Mouse (Mus musculus) cerebellum, adult 8-10 months (tissue): ENCODE measurements at regions not wholly inside any gene's neighbourhood (a gene's known extent, or its start where the extent isn't known, plus 50 kb on each side); places are given as distances from the start of the nearest gene placed in this dataset.

Source experiments
- DNase-seq: peaks from one replicate; pipeline ENCODE4 v3.0.0; 2022

DNA sequence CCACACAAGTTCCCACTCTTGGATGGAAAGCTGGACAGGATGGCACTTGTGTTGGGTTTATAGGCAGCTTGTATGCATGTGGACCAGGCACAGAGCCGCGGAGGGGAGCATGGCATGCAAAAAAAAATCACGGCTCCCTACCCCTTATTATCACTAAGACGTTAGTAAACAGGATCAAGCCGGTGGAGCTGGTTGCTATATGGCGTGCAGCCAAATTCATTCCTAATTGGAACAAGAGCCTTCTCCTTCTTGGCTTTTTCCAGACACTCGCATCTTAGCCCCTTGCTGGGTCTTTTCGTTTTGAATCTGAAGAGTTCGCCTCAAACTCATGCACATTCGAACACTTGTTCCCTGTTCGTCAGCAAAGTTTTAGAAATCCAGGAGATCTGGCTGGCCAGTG, 211.0 kb downstream of the Rplp1 start:
- no peak for DNase-seq

DNA sequence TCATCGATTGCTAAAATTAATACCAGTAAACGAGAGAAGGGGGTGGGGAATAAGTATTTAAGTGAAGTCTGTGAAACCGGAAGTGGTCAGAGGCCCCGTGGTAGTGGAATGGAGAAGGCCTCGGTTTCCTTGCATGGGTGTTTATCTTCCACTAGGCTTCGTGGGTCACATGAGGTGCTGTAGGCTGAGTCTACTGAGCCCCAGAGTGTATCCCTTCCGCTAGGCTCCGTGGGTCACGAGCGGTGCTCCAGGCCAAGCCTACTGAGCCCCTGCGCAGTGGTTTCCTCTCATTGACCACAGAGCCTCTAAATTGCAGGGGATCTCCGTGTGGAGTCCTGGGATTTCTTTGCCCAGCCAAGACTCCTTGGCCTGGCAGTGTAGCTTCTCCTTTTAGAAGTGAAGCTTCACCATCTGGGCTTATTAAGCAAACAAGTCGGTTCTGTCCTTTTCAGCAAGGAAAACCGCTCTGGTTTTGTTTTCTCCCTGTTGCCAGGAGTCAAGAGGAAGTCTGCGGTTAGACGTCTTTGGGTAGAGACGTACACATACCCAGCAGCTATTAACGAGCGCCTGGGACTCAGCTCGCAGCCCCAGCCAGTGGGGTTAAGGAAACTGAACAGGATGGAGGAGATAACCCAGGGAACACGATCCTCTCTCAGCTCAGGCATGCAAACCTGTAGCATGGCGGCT, 211.9 kb downstream of the Rplp1 start:
- DNase-seq = no peak

DNA sequence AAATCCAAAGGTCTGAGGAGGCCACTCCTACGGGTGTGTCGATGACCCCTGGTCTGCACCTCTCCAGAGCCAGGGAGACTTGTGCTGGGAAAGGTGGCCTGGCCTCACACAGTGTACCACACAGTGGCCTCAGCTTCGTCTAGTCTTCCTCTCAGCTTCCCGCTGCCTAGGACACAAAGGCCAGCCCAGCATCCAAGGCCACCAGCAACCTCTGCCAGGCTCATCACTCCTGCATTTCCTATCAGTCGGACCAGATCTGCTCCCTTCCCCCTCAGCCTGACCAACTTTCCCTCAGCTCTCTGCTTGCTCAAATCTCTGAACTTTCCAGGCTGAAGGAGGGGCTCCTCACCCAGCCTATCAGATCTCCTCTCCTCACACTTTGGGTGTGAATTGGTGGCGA, 213.8 kb downstream of the Rplp1 start:
- DNase-seq = no peak

DNA sequence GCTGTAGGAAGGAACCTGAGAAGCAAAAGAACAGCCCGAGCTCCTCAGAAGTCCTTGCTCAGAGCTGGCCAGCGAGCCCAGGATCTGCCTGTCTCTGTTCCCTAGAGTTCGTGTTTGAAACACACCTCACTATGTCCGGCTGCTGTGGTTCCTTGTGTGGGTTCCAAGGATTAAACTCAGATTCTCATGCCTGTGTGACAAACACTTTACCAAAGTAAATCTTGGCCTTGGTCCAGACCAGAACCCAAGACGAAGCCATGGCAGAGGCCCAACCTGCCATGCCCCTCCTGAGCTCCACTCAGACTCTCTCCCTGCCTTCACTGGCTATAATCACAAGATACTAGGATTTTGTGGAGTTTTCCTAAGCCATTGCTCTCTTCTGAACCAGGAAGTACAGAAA, 214.7 kb downstream of the Rplp1 start:
- DNase-seq = no peak

DNA sequence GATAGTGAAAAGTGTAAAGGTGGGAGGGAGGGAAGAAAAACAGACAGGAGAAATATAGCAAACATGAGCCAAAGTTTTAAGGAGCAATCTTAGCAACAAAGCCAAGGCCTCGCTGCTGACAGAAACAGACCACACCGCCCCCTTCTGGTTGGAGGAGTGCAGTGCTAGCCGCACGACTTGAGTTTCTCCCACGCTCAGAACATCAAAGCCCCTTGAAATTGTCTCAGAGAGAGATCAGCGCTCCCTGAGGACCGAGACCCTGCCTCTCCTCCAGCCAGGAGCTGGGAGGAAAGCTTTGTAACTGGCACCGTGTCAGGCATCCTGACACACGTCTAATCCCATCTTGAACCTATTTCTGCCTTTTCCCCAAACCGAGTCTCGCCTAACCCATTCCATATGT, 216.4 kb downstream of the Rplp1 start:
- DNase-seq = peak; percentile 51

DNA sequence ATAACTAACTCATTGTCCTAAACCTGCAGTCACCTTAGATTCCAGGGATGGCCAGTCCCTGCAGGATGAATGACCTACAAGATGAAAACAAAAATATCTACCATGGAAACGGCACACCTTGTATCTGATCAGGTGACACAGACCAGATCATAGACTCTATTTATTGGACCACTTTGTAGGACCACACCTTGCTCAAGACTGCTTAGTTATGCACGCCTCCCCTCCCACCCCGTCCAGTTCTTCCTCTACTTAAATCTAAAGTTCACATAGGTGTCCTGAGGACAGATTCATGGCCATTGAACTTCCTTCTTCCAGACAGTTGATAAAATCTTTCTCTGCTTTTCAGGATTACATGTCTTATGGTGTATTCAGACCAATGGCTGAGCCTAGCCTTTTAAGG, 217.5 kb downstream of the Rplp1 start:
- DNase-seq = no peak

DNA sequence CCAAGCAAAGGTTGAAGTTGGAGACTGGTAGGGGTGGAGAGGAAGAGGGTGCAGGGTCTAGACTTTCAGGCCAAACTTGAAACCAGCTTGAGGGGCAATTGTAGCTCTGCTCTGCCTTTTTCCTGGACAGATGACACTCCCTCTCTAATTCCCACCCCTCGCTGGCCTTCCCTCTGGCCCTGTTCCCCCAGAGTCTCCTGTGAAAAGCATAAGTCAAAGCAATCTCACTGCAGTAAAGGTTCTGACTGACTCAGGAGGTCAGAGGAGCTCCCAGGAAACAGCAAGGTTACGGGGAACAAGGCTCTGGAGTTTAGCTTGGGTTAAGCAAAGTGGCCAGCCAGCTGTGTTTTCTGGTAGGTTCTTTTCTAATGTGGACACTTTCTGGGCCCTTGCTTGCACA, 218.5 kb downstream of the Rplp1 start:
- DNase-seq = no peak

DNA sequence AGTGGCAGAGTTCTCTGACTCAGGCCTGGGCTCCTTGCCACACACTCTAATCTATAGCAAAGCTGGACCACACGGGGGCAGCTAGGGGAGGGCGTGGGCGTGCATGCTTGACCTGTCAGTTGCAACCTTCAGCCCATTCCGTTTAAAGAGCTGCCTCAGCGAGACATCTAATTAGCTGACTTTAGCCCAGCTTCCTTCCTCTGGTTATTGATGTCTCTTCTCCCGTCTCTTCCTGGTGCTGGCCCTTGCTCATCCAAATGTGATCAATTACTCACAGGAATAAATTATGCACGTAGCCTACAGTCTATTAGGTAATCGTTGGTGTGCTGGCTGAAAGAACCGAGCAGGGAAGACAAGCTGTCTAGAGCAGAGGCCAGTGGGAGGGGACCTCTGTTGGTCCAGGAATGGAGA, 219.0 kb downstream of the Rplp1 start:
- no peak for DNase-seq

DNA sequence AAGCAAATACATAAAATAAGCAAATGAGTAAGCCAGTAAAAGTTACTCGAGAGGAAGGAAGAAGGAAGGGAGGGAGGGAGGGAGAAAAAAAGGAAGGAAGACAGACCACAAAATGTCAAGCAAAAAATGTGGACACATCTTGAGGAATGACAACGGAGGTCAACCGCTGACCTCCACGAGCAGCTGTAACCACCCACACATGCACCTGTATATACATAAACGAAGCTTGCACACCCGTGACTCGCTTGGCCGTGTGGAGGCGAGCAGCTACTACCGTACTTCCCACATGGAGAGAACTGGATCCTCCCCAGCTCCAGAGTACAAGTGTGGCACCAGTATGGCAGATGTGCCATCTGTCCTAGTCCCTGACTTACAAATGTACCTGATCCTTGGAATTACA, 220.1 kb downstream of the Rplp1 start:
- DNase-seq = no peak

DNA sequence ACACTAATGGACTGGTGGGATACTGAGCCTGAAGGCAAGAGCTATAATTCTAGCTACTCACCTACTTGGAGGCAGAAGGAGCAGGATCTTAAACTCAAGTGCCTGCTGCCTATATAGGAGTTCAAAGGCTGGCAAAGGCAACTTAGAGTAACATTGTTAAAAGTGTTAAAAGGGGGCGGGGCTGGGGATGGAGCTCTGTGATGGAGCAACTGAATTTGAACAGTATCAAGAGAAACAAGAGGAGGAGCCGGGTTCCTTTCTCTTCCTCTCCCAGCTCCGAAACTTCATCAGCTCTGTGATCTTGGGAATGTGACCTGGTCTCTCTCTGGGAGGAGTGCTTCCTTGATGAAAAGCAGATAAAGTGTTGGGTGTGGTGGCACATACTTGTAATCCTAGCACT, 223.6 kb downstream of the Rplp1 start:
- no peak for DNase-seq

DNA sequence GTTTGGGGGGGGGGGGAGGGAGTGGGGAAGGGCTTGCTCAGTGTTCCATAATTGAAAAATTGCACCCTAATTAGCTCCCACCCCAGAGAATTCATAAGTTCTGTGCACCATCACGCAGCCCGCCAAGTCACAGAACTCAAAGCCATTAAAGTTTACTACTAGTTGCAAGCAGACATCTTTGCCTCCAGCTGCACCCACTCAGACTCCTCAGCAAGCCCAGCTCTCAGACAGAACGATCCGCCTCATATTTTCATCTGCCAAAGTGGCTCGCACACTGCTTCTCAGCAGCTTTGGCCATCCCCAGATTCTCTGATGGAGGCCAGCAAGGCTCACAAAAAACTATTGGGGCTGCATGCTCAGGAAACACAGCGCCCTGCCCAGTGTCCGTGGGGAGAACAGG, 224.4 kb downstream of the Rplp1 start:
- no peak for DNase-seq

DNA sequence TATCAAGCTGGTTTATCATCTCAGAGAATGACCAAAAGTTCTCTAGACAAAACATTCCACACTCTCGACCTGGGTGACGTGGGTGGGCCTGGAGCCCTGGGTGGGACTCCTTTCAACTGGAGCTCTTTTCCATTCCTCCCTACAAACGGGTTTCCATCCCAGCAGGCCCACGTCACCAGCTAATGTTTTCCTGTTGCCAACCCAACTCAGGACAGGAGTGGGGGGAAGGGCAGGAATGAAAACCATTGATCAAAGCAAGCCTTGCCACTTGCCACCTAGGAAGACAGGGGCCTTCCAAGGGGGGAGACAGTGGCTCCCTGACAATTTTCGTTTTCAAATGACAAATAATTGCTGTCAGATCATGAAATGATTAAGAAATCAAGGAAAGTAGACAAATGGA, 224.8 kb downstream of the Rplp1 start:
- DNase-seq = no peak

DNA sequence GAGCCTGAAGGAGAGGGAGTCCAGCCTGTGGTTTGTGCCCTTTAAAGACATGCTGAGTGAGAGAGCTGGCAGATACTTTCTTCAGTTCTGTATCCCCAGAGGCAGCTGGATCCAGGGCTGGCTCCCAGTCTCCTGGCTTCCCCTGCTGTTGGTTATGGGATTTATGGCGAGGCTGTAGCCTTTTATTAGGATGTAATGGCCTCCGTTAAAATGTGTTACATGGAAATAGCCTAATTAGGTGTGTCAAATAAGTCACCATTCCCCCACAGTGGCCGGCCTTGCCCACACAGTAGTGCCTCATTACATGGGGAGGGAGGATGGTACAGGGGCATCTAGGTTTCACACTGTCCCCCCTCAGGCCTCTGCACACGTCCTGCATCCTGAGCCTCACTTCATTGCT, 230.8 kb downstream of the Rplp1 start:
- DNase-seq = no peak

DNA sequence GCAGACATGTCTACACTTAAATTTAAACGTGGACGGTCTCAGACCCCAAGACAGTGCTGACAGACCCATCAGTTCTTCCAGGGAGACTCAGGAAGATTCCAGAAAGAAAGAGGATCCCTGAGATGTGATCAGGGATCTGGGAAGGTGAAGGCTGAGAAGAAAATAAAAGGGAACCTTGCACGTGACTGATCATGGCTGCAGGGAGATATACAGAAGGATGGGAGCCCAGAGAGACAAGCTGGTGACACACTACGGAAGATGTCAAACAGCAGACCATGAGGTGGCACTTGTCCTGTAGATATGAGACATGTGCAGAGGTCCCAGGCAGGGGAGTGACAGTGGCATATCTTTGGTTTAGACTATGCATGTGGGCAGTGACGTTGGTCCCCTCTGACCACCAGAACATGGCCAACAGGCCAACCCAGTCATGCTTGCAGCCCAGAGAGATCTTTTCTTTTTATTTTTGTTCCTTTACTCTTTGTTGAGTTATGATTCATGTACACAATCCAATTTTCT, 231.5 kb downstream of the Rplp1 start:
- no peak for DNase-seq

DNA sequence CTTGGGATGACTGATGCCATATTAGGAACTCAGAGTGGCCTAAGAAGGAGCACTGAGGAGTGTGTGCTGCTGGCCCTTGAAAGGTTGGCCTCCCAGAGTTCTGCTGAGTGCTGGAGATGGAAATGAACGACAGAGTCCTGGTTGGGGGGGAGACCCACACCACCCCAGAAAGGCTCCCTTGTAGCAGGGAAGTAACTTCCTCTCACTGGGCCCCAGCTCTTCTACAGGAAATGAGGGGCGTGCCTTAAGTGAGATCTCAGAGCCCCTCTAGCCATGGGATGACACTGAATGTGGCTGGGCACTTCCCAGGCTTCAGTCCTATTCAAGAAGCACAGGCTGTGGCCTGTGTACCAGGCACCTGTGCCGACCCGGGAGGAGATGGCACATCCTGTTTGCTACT, 232.0 kb downstream of the Rplp1 start:
- DNase-seq = no peak

DNA sequence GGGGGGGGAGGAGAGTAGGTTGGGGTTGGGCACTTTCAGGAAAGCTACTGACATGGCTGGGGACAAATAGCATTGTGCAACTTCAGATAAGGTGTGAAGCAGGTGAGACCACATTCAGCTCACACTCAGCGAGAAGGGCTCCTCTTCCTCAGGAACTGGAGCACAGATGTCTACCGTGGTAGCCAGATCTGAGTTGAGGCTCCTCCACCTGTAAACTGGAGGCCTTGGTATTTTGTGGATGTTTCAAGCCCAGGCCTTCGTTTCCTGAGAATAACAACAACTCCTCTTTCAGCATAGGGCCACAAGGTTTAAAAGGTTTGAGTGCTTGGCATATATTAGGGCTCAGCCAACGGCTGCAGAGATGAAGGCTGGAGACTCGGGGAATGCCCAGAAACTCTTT, 232.9 kb downstream of the Rplp1 start:
- no peak for DNase-seq

DNA sequence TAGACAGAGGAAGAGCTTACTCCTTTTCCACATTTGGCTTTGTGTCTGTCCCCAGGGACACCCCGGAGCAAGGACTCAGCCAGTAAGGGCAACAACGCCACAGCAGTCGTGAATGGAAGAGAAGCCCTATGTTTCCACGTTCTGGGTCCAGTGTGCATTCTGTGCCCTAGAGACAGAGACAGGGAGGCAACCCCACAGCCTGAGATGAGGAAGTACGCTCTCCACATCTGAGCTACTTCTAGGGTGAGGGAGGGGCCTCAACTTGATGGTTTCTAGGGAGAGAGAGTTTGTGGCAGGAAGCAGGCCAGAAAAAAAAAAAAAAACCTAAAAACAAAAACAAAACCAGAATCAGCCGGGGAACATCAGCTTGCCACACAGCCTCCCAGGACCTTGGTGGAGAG, 233.4 kb downstream of the Rplp1 start:
- DNase-seq = no peak

DNA sequence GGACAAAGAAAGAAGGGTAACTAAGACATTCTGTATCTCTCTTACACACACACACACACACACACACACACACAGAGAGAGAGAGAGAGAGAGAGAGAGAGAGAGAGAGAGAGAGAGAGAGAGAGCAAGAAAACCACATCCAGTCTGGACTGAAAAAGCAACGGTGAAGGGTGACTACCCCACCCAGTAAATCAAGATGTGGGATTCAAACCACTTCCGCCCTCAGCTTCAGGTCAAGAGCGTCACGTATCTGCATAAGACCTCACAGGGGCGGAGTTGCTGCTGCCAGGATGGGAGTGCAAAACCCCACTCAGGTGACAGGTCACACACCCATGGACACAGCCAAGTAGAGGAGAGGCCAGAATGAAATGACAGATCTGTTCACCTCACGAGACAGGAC, 234.7 kb downstream of the Rplp1 start:
- DNase-seq = no peak

DNA sequence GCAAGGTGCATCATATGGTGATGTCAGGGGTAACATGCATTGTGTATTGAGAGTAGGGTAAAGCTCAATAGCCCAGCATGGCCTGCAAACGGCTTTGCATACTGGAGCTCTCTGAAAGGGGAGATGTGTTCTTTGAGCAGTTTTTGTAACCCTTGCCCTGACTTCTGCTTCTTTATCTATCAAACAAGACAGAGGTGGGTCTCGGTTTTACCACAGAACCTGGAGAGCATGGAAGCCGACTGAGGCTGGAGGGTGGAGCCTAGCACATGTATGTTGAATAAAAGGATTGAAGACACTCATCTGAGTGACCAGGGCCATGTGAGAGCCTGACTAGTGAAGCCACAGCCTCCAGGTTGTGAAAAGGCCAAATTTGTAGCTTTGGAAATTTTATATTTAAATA, 236.7 kb downstream of the Rplp1 start:
- no peak for DNase-seq

DNA sequence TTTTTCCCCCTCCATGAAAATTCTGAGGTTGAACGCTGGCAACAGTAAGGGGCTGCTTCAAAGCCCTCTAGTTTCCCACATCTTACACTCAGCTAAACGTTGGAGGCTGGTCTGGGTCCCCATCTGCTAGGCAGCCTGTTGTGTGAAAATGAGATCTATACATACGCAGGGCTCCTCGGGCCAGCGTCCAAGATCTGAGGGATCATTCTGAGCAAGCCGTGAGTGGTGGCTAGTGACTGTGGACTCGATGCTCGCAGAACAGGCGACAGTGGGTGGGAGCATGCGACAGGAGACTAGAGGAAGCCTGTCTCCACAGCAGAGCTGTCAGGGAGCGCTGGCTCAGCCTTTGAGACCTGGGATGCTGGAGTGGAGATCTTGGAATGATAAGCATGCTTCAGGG, 237.3 kb downstream of the Rplp1 start:
- DNase-seq = no peak

DNA sequence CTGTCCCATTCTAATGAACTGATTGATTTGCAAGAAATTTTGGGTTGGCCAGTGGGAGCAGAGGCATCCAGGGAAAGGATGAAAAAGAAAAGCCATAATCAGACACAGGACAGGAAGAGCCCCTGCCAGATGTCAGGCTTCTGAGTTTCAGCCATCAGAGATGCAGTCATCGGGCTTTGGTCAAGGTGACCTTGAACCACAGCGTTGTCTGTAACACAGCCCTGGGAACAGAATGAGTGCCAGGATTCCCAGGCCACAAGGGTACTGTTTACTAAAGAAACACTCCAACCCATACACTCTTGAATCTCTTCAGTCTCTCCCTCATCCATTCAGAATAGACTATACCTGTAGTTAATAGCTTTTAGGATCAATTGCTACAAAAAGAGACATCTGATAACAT, 239.0 kb downstream of the Rplp1 start:
- no peak for DNase-seq

DNA sequence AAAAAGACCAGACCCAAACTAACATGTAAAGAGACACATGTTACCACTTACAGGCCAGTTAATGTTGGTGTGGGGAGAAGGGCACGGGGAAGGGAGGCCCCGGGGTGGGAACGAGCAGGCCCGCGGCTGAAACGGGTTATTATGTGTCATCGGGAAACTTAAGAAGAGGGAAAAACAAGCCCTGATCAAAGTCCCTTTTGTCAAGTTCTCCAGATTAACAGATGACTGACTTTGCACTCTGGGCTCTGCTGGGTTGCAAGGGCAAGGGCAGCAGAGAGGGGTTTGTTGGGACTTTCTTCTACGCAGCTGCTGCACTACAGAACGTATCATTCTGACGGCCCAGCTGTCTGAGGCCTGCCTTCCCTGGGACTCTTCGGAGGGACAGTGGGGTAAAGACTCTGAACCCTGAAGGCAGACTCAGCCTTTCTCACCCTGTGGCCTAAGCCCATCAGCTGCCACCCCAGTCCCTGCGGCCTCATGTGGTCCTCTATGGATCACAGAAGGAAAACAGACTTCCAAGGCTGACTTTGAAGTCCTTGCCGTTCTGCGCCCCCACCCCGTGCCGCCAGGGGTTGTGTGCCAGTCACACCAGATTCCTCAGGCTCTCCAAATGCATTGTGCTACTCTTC, 240.7 kb downstream of the Rplp1 start:
- no peak for DNase-seq

DNA sequence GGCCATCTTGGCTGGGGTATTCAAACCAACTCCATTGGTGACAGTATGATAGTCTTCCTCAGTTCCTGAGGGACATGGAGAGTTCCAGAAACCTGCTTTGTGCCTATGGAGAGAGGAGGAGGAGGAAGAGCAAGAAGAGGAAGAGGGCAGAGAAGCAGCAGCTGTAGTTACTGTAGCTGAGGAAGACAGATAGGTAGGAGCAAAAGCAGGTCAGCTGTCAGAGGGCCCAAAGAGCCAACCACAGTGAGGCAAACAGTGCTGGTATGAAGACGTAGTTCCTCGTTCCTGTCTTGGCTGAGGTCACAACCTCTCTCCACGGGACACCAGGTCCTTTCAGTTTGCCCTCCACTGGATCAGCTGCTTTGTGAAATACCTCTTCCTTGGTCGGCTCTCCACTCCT, 243.4 kb downstream of the Rplp1 start:
- DNase-seq = no peak

DNA sequence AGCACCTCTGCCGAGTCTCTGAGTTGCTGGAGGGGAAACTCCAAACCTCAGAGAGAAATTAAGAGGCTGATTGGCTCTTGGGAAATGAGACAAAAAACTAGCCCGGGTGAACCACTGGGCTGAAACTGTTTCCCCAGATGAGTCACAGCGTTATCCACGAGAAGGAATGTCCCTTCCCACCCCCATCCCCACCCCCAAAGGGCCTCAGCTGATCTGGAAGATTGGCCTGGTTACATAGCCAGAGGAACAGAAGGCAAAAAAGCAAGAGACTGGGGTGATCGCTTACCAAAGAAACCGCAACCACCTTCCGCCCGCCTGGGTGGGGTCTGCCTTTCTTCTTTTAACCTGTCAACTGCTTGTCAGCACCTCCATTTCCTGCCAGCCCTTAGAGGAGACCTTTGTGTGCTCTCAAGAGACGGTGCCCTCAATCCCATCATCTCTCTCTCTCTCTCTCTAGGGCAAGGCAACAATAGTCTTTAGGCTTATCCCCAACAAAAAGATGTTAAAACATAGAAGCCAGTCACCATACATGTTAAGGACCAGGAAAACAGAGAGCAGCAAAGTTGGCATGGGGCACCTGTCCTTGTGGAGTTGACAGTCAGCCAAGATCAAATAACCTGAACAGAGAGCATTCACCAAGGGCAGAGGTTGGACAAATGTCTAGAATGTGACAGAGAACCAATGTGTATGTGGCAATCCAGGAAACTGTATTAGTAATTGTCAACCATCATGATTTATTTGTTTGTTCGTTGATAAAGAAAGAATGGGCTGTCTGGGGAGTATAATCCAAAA, 244.4 kb downstream of the Rplp1 start:
- no peak for DNase-seq
